Mouse (Mus musculus): ENCODE results near the gene Mterf1a. TPM values are rescaled to one million over a fixed set of nuclear protein-coding genes. Genes with fewer than 3 reads are reported as not detected.
"Not testable (repeated sequence)": the region's sequence is repeated elsewhere in the genome, so short reads cannot be mapped to it uniquely, and the experiment has no call there.

Mterf1a gene
- 5.9 and 6.2 TPM in 2 replicates for polyA plus RNA-seq (2014; fragmentation: Nextera tagmentation; extraction: Ambion mirVana)

DNA sequence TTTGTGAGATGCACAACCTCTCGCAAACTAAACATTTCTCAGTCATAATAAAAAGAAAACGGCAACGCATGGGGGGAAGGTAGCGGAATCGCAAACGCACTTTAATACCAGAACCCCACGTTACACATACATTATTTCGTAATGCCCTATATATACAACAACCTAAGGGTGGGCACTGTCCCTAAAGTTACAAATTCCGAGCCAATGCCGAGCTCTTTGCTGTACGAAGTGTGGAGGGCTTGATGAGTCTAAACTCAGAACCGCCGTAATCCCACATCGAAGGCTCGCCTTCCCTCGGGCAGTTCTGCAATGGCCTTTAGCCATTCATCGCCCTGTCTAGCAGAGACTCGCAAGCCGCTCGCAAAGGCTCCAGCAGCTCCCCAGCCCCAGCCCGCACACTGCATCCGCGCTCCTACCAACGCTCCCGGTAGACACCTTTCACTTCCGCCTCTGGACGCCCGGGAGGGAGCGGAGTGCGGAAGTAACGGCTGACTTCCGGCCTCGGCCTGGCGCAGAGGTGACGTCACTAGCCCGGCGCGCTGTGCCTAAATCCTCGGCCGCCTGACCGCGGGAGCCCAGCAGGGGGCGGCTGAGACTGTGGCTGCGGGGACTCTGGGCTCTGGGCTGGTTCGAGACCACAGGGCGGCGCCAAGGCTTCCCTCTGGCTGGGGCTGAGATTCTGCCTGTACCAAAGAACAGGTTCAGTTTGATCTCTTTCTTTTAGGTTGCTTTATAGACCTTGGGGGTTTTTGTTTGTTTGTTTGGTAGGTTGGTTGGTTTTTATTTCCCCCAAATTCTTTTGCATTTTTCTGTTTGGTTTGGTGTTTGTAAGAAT, at the start of gene Mterf1a:
Mterf1a (minus strand) TSS at position 475 of the 835 bp plus-strand sequence.
- 0% methylated on average over 3 of the region's 47 CpGs for WGBS

GRCm38 (mm10) chr5:3943169-3943568, 49.4 kb upstream of the Mterf1a start:
- WGBS = 65% methylated on average over 4 of the region's 4 CpGs
- H3K4me2 ChIP-seq (ENCODE audit: low read depth, low read length); H3K4me1 ChIP-seq (ENCODE audit: control insufficient read depth, insufficient read depth, low read length); H3K36me3 ChIP-seq (ENCODE audit: control insufficient read depth, insufficient read depth, low read length); H3K9me3 ChIP-seq (ENCODE audit: control insufficient read depth, low read length); H3K9ac ChIP-seq (ENCODE audit: low read depth, low read length); DNase-seq (ENCODE audit: low spot score); H3K27ac ChIP-seq (replicated peaks; ENCODE audit: low read depth, low read length); H3K4me3 ChIP-seq (ENCODE audit: low read depth, low read length); ATAC-seq (ENCODE audit: low read depth); H3K27me3 ChIP-seq (replicated peaks; ENCODE audit: control insufficient read depth, insufficient read depth, low read length): not testable (repeated sequence)

More for the DNA sequence above, at the start of gene Mterf1a:
- peak within 1 kb of the TSS; percentile 62 for H3K9ac ChIP-seq (ENCODE audit: low read depth, low read length)
- peak within 1 kb of the TSS; percentile 75 for H3K4me2 ChIP-seq (ENCODE audit: low read depth, low read length)
- H3K27ac ChIP-seq (replicated peaks; ENCODE audit: low read depth, low read length); H3K4me1 ChIP-seq (ENCODE audit: control insufficient read depth, insufficient read depth, low read length); DNase-seq (ENCODE audit: low spot score); H3K27me3 ChIP-seq (replicated peaks; ENCODE audit: control insufficient read depth, insufficient read depth, low read length); H3K9me3 ChIP-seq (ENCODE audit: control insufficient read depth, low read length); H3K36me3 ChIP-seq (ENCODE audit: control insufficient read depth, insufficient read depth, low read length): not testable (repeated sequence)
- H3K4me3 ChIP-seq (ENCODE audit: low read depth, low read length) = peak within 1 kb of the TSS; percentile 41
- ATAC-seq (ENCODE audit: low read depth) = peak; percentile 99

DNA sequence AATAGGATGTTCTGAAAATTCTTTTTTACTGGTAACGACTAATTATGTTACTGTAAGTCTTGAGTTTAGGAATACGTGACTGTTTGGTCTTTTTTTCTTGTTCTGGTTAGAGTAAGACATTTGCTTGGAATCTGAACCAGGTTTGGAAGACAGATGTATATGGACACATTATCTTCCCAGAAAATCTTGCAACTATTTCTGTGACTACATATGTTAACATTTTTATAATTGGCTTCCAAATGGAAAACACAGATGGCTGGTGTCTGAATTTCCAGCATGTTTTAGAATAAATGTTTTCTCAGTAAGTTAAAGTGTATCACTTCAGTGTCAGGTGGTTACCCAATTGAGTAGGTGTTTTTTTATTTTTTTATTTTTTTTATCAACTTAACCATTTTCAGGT, 47.5 kb upstream of the Mterf1a start:
- Histone ChIP-seq H3K9ac (ENCODE audit: low read depth, low read length) (no peak overlapping the region), H3K4me1 (ENCODE audit: control insufficient read depth, insufficient read depth, low read length) (no peaks in the 10 kb centered on the region)
- DNase-seq (ENCODE audit: low spot score) = peak; percentile 20

GRCm38 (mm10) chr5:3939335-3939734, 45.6 kb upstream of the Mterf1a start:
- H3K4me2 ChIP-seq (ENCODE audit: low read depth, low read length) = no peak overlapping the region
- WGBS = 96% methylated on average over 5 of the region's 5 CpGs
- H3K9me3 ChIP-seq (ENCODE audit: control insufficient read depth, low read length) = no peaks in the 10 kb centered on the region
- ATAC-seq (ENCODE audit: low read depth) (no peak), DNase-seq (ENCODE audit: low spot score) (no peak)
- H3K36me3 ChIP-seq (ENCODE audit: control insufficient read depth, insufficient read depth, low read length) = no peaks in the 10 kb centered on the region
- no peaks in the 10 kb centered on the region for H3K4me1 ChIP-seq (ENCODE audit: control insufficient read depth, insufficient read depth, low read length)
- H3K4me3 ChIP-seq (ENCODE audit: low read depth, low read length) = no peak overlapping the region
- H3K27ac ChIP-seq (replicated peaks; ENCODE audit: low read depth, low read length) = no peak overlapping the region
- no peak overlapping the region for H3K9ac ChIP-seq (ENCODE audit: low read depth, low read length)
- H3K27me3 ChIP-seq (replicated peaks; ENCODE audit: control insufficient read depth, insufficient read depth, low read length) = no peaks in the 10 kb centered on the region

More for the DNA sequence above, 47.5 kb upstream of the Mterf1a start:
- no peak overlapping the region for H3K4me2 ChIP-seq (ENCODE audit: low read depth, low read length)
- H3K9me3 ChIP-seq (ENCODE audit: control insufficient read depth, low read length) = no peaks in the 10 kb centered on the region
- ATAC-seq (ENCODE audit: low read depth) = no peak
- 61% methylated on average over 2 of the region's 2 CpGs for WGBS
- H3K4me3 ChIP-seq (ENCODE audit: low read depth, low read length) = no peak overlapping the region
- H3K36me3 ChIP-seq (ENCODE audit: control insufficient read depth, insufficient read depth, low read length) = no peaks in the 10 kb centered on the region
- H3K27me3 ChIP-seq (replicated peaks; ENCODE audit: control insufficient read depth, insufficient read depth, low read length) = no peaks in the 10 kb centered on the region
- H3K27ac ChIP-seq (replicated peaks; ENCODE audit: low read depth, low read length) = no peak overlapping the region

DNA sequence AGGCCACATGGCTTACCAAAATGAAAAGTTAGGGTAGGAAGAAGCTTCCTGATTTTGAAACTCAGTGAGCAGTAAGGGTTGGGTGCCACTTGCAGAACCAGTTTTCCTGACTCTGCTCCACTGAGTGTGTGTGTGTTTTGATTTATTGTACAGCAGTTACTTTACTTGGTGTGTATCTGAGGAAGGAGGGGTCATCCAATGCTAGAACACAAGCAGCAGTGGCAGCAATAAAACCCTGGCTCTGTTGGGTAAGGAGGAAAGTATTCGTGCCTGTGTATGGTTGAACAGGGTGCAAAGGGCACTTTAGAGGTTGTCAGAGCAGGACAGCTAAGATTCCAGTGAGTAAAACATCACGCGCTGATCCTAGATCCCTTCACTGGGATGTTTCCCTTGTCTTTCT, 45.2 kb upstream of the Mterf1a start:
- Histone ChIP-seq H3K9ac (ENCODE audit: low read depth, low read length) (no peak overlapping the region), H3K4me2 (ENCODE audit: low read depth, low read length) (no peak overlapping the region), H3K4me3 (ENCODE audit: low read depth, low read length) (no peak overlapping the region), H3K9me3 (ENCODE audit: control insufficient read depth, low read length) (no peaks in the 10 kb centered on the region), H3K27me3 (replicated peaks; ENCODE audit: control insufficient read depth, insufficient read depth, low read length) (no peaks in the 10 kb centered on the region), H3K27ac (replicated peaks; ENCODE audit: low read depth, low read length) (no peak overlapping the region), H3K4me1 (ENCODE audit: control insufficient read depth, insufficient read depth, low read length) (no peaks in the 10 kb centered on the region), H3K36me3 (ENCODE audit: control insufficient read depth, insufficient read depth, low read length) (no peaks in the 10 kb centered on the region)
- peak; percentile 10 for DNase-seq (ENCODE audit: low spot score)
- WGBS = 97% methylated on average over 3 of the region's 3 CpGs
- no peak for ATAC-seq (ENCODE audit: low read depth)

DNA sequence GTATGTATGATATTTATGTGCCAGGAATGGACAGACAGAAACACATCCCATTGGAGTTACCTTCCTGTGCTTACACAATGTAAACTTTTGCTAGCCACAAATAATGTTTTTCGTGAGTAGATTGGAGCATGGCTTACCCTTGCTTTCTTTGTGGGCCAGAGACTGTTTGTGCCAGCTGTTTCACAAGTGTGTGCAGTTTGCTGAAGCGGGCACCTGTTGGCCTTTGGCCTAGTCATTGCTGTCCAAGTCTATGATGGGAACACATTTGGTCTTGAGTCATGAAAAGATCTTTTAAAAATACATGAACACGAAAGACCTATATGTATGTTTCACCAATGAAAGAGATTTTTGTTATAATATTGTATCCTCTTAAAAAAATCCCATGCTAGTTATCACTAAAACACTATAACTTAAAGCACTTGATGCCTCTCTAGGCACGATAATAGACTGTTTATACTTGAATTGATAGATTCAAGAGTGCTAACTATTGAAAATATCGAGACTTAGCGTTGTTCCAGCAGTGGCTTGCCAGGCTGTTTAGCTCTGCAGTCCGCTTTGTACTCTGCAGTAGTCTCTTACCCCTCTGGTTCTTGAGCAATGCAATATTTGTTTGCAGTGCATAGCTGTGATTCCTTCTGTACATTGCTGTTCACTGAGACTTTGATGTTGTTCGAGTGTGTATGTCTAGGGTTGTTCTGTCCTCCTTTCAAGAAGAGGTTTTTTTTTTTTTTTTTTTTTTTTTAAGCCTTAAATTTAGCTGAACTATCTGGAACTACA, 42.2 kb upstream of the Mterf1a start:
- no peak overlapping the region for H3K4me3 ChIP-seq (ENCODE audit: low read depth, low read length)
- WGBS = 89% methylated on average over 8 of the region's 8 CpGs

DNA sequence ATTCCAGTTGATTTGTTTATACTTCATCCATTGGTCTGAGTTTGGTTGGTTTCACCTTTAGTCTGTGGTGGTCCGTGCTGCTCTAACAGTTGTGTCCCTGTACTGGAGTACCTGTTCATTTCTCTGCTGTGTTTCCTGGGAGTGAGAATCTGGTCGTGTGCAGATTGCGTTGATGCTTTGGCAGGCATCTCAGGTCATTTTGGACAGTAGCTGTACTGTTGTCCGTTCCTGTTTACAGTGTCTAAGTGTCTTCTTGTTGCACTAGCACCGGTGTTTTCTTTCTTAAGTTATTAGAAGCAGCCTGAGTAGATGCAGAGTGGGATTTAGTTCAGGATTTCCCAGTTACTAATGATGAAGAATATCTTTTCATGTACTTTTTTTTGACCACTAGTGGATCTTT, 41.5 kb upstream of the Mterf1a start:
- Histone ChIP-seq H3K4me3 (ENCODE audit: low read depth, low read length) (no peak overlapping the region), H3K9me3 (ENCODE audit: control insufficient read depth, low read length) (no peaks in the 10 kb centered on the region), H3K27ac (replicated peaks; ENCODE audit: low read depth, low read length) (no peak overlapping the region), H3K9ac (ENCODE audit: low read depth, low read length) (no peak overlapping the region), H3K4me1 (ENCODE audit: control insufficient read depth, insufficient read depth, low read length) (peaks cover 7% of the 10 kb centered on the region; the same call in 1 of the 2 replicates), H3K27me3 (replicated peaks; ENCODE audit: control insufficient read depth, insufficient read depth, low read length) (no peaks in the 10 kb centered on the region), H3K4me2 (ENCODE audit: low read depth, low read length) (no peak overlapping the region), H3K36me3 (ENCODE audit: control insufficient read depth, insufficient read depth, low read length) (no peaks in the 10 kb centered on the region)
- no peak for DNase-seq (ENCODE audit: low spot score)
- WGBS = 92% methylated on average over 5 of the region's 5 CpGs
- no peak for ATAC-seq (ENCODE audit: low read depth)

More for the DNA sequence above, 42.2 kb upstream of the Mterf1a start:
- H3K9ac ChIP-seq (ENCODE audit: low read depth, low read length) = no peak overlapping the region
- H3K36me3 ChIP-seq (ENCODE audit: control insufficient read depth, insufficient read depth, low read length) = no peaks in the 10 kb centered on the region
- H3K4me1 ChIP-seq (ENCODE audit: control insufficient read depth, insufficient read depth, low read length) = no peaks in the 10 kb centered on the region
- ATAC-seq (ENCODE audit: low read depth) (no peak), DNase-seq (ENCODE audit: low spot score) (peak; percentile 21)
- no peak overlapping the region for H3K4me2 ChIP-seq (ENCODE audit: low read depth, low read length)
- H3K27ac ChIP-seq (replicated peaks; ENCODE audit: low read depth, low read length) = no peak overlapping the region
- H3K9me3 ChIP-seq (ENCODE audit: control insufficient read depth, low read length) = no peaks in the 10 kb centered on the region
- H3K27me3 ChIP-seq (replicated peaks; ENCODE audit: control insufficient read depth, insufficient read depth, low read length) = no peaks in the 10 kb centered on the region

DNA sequence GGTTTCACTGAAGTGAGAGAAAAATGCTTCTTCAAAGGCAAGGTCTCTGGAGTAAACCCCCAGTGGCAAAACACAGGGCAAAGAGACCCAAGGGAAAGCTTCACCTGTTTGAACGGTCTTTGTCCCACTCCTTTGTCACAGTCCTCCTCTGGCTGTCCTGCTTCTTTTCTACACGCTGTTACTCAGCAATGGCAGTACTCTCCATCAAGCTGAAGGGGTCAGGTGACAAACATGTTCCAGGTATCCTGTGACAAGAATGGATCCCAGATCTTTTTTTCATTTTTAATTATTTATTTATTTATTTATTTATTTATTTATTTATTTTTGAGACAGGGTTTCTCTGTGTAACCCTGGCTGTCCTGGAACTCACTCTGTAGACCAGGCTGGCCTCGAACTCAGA, 39.8 kb upstream of the Mterf1a start:
- H3K27me3 ChIP-seq (replicated peaks; ENCODE audit: control insufficient read depth, insufficient read depth, low read length) = no peaks in the 10 kb centered on the region
- H3K36me3 ChIP-seq (ENCODE audit: control insufficient read depth, insufficient read depth, low read length) = no peaks in the 10 kb centered on the region
- H3K27ac ChIP-seq (replicated peaks; ENCODE audit: low read depth, low read length) = no peak overlapping the region
- H3K9me3 ChIP-seq (ENCODE audit: control insufficient read depth, low read length) = no peaks in the 10 kb centered on the region
- peaks cover 17% of the 10 kb centered on the region for H3K4me1 ChIP-seq (ENCODE audit: control insufficient read depth, insufficient read depth, low read length)
- H3K4me2 ChIP-seq (ENCODE audit: low read depth, low read length) = no peak overlapping the region
- DNase-seq (ENCODE audit: low spot score) = no peak
- ATAC-seq (ENCODE audit: low read depth) = no peak
- no peak overlapping the region for H3K9ac ChIP-seq (ENCODE audit: low read depth, low read length)
- H3K4me3 ChIP-seq (ENCODE audit: low read depth, low read length) = no peak overlapping the region
- 95% methylated on average over 3 of the region's 3 CpGs for WGBS
